Mouse (Mus musculus): Measurements from ENCODE around the gene Tnp2. TPM values are rescaled to one million over a fixed set of nuclear protein-coding genes. Genes with fewer than 3 reads are reported as not detected.

Tnp2 gene
- polyA plus RNA-seq, 1 experiment from 2014 or later, result not detected

GRCm38 (mm10) chr16:10754521-10755296 lies 33.8 kb downstream of the Tnp2 start:
- H3K27ac ChIP-seq, result no peak overlapping the region
- H3K27me3 ChIP-seq (ENCODE audit: low read depth, poor library complexity, severe bottlenecking), result no peaks in the 10 kb centered on the region
- H3K4me1 ChIP-seq, result 0 out of 2 replicates have a peak, but pooled peaks cover 9% of the 10 kb centered on the region
- no peaks in the 10 kb centered on the region for H3K9me3 ChIP-seq (replicated peaks)
- 83% methylated on average over 3 of the region's 3 CpGs for WGBS
- H3K4me3 ChIP-seq, result no peak overlapping the region
- DNase-seq (ENCODE audit: low spot score), result no peak
- H3K36me3 ChIP-seq, result no peaks in the 10 kb centered on the region

- Histone ChIP-seq H3K27ac (no peak overlapping the region), H3K27me3 (ENCODE audit: low read depth, poor library complexity, severe bottlenecking) (no peaks in the 10 kb centered on the region), H3K4me3 (no peak overlapping the region), H3K36me3 (no peaks in the 10 kb centered on the region), H3K9me3 (replicated peaks) (no peaks in the 10 kb centered on the region), H3K4me1 (peaks cover 20% of the 10 kb centered on the region)
- 74% methylated on average over 7 of the region's 7 CpGs for WGBS
- no peak for DNase-seq (ENCODE audit: low spot score)
These were observed 38.6 kb downstream of the Tnp2 start for GRCm38 (mm10) chr16:10749824-10750223.

DNA sequence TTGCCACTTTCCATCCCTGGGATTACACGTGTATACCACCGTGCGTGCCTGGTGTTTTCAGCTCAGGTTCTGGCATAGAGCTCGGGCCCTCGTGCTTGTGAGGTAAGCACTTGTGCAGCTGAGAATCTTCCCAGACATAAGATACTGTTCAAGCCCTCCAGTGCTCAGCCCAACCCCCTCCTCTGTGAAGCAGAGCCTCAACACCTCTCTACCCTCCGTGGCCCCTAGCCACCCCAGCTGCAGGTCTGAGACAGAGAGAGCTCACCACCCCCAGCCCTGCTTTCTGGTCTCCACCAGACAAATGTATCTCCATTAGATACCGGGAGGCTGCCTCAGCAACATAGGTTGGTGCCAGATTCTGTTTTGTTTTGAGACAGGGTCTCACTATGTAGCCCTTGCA lies 39.2 kb downstream of the Tnp2 start:
- H3K9me3 ChIP-seq (replicated peaks), result no peaks in the 10 kb centered on the region
- no peak for DNase-seq (ENCODE audit: low spot score)
- no peak overlapping the region for H3K4me3 ChIP-seq
- WGBS, result 77% methylated on average over 7 of the region's 7 CpGs
- no peaks in the 10 kb centered on the region for H3K27me3 ChIP-seq (ENCODE audit: low read depth, poor library complexity, severe bottlenecking)
- H3K36me3 ChIP-seq, result no peaks in the 10 kb centered on the region
- H3K27ac ChIP-seq, result no peak overlapping the region
- peaks cover 26% of the 10 kb centered on the region for H3K4me1 ChIP-seq

DNA sequence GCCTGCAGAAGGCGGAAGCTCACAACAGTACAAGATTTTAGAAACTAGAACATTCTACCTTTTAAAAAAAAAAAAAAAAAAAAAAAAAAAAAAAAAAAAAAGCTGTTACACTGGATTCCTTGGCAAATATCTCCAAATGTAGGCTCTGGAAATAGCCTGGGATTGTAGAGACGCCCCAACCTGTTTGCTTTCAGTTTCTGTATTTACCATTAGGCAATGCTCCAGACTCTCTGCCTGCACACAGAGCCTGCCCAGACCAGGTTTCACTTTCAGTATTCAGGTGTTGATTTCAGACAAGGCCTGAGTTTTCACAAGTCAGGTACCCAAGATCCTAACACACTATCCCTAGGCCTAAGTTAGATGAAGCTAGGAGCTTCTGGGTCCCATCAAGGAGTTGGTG lies 47.4 kb downstream of the Tnp2 start:
- Histone ChIP-seq H3K4me1 (peaks cover 53% of the 10 kb centered on the region), H3K36me3 (no peaks in the 10 kb centered on the region), H3K27ac (no peak overlapping the region), H3K4me3 (no peak overlapping the region), H3K9me3 (replicated peaks) (no peaks in the 10 kb centered on the region), H3K27me3 (ENCODE audit: low read depth, poor library complexity, severe bottlenecking) (no peaks in the 10 kb centered on the region)
- DNase-seq (ENCODE audit: low spot score), result no peak
- 88% methylated on average over 2 of the region's 2 CpGs for WGBS

- no peaks in the 10 kb centered on the region for H3K36me3 ChIP-seq
- no peaks in the 10 kb centered on the region for H3K9me3 ChIP-seq (replicated peaks)
- no peaks in the 10 kb centered on the region for H3K27me3 ChIP-seq (ENCODE audit: low read depth, poor library complexity, severe bottlenecking)
- H3K4me3 ChIP-seq, result no peak overlapping the region
- peak overlapping the region; percentile 12; the same call in 1 of the 2 replicates for H3K27ac ChIP-seq
- WGBS, result 69% methylated on average over 9 of the region's 9 CpGs
- no peak for DNase-seq (ENCODE audit: low spot score)
- H3K4me1 ChIP-seq, result peaks cover 47% of the 10 kb centered on the region
These were observed 48.5 kb downstream of the Tnp2 start for GRCm38 (mm10) chr16:10739854-10740398.

GRCm38 (mm10) chr16:10738866-10739265 lies 49.6 kb downstream of the Tnp2 start:
- no peak for DNase-seq (ENCODE audit: low spot score)
- Histone ChIP-seq H3K4me1 (peaks cover 36% of the 10 kb centered on the region), H3K27me3 (ENCODE audit: low read depth, poor library complexity, severe bottlenecking) (no peaks in the 10 kb centered on the region), H3K4me3 (no peak overlapping the region), H3K27ac (0 out of 2 replicates have a peak overlapping the region, but pooled peaks have one; percentile 67), H3K36me3 (no peaks in the 10 kb centered on the region), H3K9me3 (replicated peaks) (no peaks in the 10 kb centered on the region)
- 93% methylated on average over 3 of the region's 3 CpGs for WGBS

Other genes with a start within 250 kb of the Tnp2 start
- 17.4 and 20.5 TPM in 2 replicates for gene Dexi, start 245.6 kb downstream of the Tnp2 start, polyA plus RNA-seq (2016; fragmentation: Nextera tagmentation; extraction: Ambion mirVana)
- 26.8 and 27.0 TPM in 2 replicates for gene Clec16a, start 243.3 kb downstream of the Tnp2 start, polyA plus RNA-seq (2016; fragmentation: Nextera tagmentation; extraction: Ambion mirVana)
- gene Socs1, start 3.1 kb downstream of the Tnp2 start, polyA plus RNA-seq (2016; fragmentation: Nextera tagmentation; extraction: Ambion mirVana), result 3.5 and 4.6 TPM in 2 replicates
- not detected in 2 replicates for gene Prm3, start 2.3 kb upstream of the Tnp2 start, polyA plus RNA-seq (2016; fragmentation: Nextera tagmentation; extraction: Ambion mirVana)
- gene Prm2, start 7.5 kb upstream of the Tnp2 start, polyA plus RNA-seq (2016; fragmentation: Nextera tagmentation; extraction: Ambion mirVana), result not detected in 2 replicates
- not detected in 2 replicates for gene Prm1, start 17.2 kb upstream of the Tnp2 start, polyA plus RNA-seq (2016; fragmentation: Nextera tagmentation; extraction: Ambion mirVana)
- gene Gm11172, start 24.3 kb upstream of the Tnp2 start, polyA plus RNA-seq (2016; fragmentation: Nextera tagmentation; extraction: Ambion mirVana), result not detected in 2 replicates
- 4.2 and 4.8 TPM in 2 replicates for gene Rmi2, start 46.4 kb upstream of the Tnp2 start, polyA plus RNA-seq (2016; fragmentation: Nextera tagmentation; extraction: Ambion mirVana)